Mouse (Mus musculus) gastrocnemius, postnatal 10 days (tissue): ENCODE measurements at regions not wholly inside any gene's neighbourhood (a gene's known extent, or its start where the extent isn't known, plus 50 kb on each side); places are given as distances from the start of the nearest gene placed in this dataset.

ENCODE experiments used
- DNase-seq: peaks from one replicate; pipeline ENCODE4 v3.0.0; 2021; ENCODE audit warnings: mixed read lengths
- microRNA-seq, 2 experiments: library from miRNA; unstranded; fragments of <30 nt; microRNA quantifications; one replicate each; pipeline ENCODE4 v1.2.0; 2021

DNA sequence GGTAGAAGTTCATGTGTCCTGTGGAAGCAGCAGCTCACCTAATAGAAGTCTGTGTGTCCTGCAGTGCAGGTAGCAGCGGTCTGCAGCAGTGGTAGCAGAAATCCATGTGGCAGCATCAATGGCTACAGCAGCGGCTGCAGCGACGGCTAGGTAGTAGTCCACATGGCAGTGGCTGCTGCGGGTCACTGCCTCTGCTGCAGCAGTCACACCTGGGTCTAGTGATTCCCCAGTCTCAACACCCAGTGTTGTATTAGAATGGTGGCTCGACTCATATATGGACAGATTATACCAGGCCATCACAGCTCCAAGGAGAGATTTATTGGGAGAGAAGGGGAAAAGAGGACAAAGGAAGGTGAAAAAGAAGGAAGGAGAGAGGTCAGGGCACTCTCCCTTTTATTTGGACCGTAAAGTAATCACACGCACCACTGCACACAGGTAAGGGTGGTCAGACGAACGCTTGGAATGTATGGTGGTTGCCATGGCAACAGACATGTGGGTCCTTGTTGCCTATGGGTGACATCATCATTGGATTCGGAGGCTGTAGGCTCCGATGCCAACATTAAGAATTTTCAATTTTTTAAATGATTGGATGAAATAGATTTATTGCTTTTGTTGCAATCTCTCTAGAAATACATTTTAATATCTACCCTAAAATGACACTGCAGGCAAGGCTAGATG lies 71.2 kb upstream of the Ccdc85a start:
- DNase-seq: no peak

DNA sequence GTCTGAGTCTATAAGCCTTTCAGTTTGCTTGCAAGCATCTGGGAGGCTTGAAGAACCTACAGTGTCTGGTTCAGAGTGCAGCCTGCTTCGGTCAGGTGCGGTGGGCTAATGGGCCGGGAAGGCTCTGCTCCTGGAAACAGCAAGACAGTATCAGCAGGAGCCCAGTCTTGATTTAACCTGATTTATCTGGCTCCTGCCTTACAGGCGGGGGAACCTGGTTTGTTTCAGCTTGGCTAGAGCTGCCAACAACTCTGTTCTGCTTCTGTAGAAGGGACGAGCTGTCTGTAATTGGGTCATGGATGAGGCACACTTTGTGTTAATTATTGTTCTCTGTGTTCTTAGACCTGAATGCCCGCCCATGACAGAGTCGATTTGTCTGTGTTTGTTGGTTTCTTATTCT lies 65.3 kb upstream of the Ccdc85a start:
- no peak for DNase-seq

DNA sequence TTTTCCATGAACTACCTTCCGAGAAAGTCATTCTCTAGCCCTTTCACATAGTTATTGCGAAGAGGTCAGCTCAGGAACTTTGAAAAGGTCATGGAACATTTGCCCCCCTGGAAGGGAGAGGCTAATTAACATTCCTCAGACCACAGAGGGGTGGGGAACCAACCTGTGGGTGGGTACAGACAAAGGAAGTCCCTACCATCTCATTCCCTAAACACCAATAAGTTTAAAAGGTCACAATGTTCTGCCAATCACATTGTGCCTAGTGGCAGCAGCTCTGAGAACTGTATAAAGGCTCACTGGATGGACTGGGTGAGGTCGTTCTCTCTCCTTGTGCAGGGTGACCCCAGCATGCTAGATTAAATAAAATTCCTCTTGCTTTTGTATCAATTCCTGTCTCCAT lies 64.8 kb upstream of the Ccdc85a start:
- DNase-seq: no peak

DNA sequence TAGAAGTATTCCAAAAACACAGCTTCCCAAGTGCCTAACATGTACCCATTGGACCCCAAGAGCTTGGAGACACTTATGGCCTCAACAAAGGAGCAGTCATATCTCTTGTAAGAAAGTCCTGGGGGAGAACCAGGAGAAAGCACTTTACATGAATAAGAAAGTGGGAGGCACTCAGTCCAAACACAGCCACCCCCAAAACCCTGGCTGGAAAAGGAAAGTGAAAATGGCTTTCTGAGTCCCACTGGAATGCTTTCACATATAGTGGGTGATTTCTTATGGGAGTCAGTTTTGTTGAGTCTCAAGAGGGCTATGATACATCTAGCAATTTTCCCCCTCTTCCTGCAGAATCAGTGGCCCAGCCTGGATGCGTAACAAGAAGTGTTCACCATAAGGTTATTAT lies 55.0 kb upstream of the Ccdc85a start:
- no peak for DNase-seq

- DNase-seq: no peak
These were observed 52.6 kb upstream of the Ccdc85a start for GRCm38 (mm10) chr11:28636752-28637151.

Small RNA genes in the stretch of these regions (microRNA-seq; reads per million reads assigned to microRNA genes)
- gene Mir216a (0.50 to 0.95 reads per million in 2 experiments), gene Mir216b (0 reads per million in 2 experiments), gene Mir216c (0 reads per million in 2 experiments), gene Mir217 (3.8 to 9.8 reads per million in 2 experiments)
